Mouse (Mus musculus): ENCODE measurements at regions not wholly inside any gene's neighbourhood (a gene's known extent, or its start where the extent isn't known, plus 50 kb on each side); places are given as distances from the start of the nearest gene placed in this dataset.

DNA sequence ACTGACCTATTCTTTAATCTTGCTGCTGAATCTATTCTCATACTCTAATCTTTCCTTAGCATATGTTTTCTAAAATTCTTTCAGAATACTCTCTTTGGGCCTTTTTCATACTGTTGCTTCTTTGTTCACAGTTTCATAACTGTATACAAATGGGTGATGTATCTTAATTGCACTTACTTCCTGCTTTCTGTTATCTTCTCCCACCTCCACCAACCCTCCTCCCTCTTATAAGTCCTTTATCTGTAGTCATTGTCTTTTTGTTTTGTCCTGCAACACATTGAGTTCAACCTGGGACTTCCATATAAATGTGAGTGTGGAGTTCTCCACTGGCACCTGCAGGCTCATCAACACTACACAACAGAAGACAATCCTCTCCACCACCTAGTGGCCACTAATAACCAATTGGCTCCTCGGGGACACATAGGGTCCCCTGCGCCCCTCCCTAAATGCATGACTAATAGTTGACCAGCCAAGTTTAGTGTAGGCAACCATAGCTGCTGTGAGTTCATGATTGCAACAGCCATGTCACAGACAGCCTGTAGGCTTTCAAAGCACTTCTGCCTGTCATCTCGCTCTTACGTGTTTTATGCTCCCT is 337.2 kb downstream of the Klf5 start:
- H3K4me1 ChIP-seq (ENCODE audit: control insufficient read depth, insufficient read depth, low read length): no peaks in the 10 kb centered on the region
- WGBS: 88% methylated on average over 4 of the region's 4 CpGs
- TF ChIP-seq CTCF (IDR thresholded peaks at IDR 0.05; ENCODE audit: insufficient read depth, low read length) (no peak), POLR2A (IDR thresholded peaks at IDR 0.05; ENCODE audit: borderline replicate concordance, extremely low read depth, low read depth, low read length) (no peak)

DNA sequence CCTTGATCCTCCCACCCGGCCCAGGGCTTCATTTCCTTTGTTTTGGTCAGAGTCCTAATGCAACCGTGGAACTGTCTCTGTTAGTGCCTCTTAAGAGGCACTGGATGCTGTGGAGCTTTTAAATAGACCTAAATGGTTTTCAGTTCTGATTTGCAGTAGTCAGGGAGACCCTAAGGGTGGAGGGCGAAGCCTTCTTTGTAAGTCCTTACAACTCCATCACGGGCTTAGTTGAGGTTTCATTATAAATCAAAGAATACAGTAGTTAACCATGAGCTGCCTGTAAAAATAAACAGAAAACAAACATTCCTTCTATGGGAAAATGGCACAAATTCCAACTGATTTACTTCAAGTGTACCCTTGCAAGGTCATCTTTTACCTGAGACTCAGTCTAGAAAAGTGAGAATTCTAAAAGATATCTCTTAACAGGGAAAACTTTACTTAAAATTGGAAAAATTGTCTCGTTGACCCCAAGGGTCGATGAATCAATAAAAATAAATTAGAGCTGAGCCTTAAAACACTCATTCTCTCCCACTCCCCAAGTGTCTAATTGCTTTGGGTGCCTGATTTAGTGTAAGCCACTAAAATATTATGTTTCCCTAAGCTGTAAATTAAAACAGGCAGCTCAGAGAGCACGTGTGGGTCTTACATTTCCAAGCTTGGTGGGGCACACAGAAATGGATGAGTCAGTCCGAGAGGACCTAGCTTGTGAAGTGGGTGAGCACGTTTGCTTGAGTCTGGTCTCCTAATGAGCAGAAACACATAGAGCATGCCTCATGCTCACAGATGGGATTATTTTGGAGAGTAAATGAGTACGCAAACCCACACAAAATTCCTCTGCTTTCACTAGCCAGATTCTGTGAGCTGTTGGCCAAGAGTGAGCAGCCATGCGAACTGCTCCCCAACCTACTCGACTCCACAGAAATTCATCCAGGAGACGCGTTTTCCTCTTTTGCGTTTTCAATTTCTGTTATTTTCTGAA is 343.3 kb downstream of the Klf5 start:
- WGBS: 80% methylated on average over 15 of the region's 15 CpGs
- no peak for DNase-seq
- Histone ChIP-seq H3K4me3 (replicated peaks; ENCODE audit: extremely low read depth, low read depth, low read length) (no peak overlapping the region), H3K4me1 (ENCODE audit: control insufficient read depth, insufficient read depth, low read length) (no peaks in the 10 kb centered on the region)
- TF ChIP-seq CTCF (IDR thresholded peaks at IDR 0.05; ENCODE audit: insufficient read depth, low read length) (no peak), POLR2A (IDR thresholded peaks at IDR 0.05; ENCODE audit: borderline replicate concordance, extremely low read depth, low read depth, low read length) (no peak)

More for the DNA sequence above, 337.2 kb downstream of the Klf5 start:
- no peak for DNase-seq
- H3K4me3 ChIP-seq (replicated peaks; ENCODE audit: extremely low read depth, low read depth, low read length): no peak overlapping the region

DNA sequence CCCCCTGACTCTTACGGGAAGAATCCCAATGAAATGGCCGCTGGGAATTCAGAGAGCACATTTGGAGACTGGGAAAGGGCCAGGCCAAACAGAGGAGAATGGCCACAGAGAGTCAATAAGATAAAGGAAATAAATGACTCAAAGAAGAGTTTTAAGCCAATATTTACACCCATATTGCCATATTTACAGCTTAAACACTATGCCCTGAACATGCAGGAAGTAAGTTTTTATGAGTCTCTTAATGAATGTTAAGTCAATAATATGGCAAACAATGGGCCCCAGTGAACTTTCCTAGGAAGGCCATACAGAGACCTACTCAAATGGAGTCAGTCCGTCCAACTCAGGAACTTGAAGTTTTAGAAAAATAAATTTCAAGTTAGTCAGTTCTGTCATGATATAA is 347.8 kb downstream of the Klf5 start:
- no peak for DNase-seq
- Histone ChIP-seq H3K4me3 (replicated peaks; ENCODE audit: extremely low read depth, low read depth, low read length) (no peak overlapping the region), H3K4me1 (ENCODE audit: control insufficient read depth, insufficient read depth, low read length) (no peaks in the 10 kb centered on the region)
- TF ChIP-seq POLR2A (IDR thresholded peaks at IDR 0.05; ENCODE audit: borderline replicate concordance, extremely low read depth, low read depth, low read length): no peak
- no peak for TF ChIP-seq CTCF (IDR thresholded peaks at IDR 0.05; ENCODE audit: insufficient read depth, low read length)
- 55% methylated on average over 3 of the region's 3 CpGs for WGBS

GRCm38 (mm10) chr14:99674399-99674798 is 375.9 kb downstream of the Klf5 start:
- no peak overlapping the region for H3K4me3 ChIP-seq (replicated peaks; ENCODE audit: extremely low read depth, low read depth, low read length)
- WGBS: 41% methylated on average over 3 of the region's 3 CpGs
- TF ChIP-seq POLR2A (IDR thresholded peaks at IDR 0.05; ENCODE audit: borderline replicate concordance, extremely low read depth, low read depth, low read length) (no peak), CTCF (IDR thresholded peaks at IDR 0.05; ENCODE audit: insufficient read depth, low read length) (no peak)
- DNase-seq: no peak
- H3K4me1 ChIP-seq (ENCODE audit: control insufficient read depth, insufficient read depth, low read length): no peaks in the 10 kb centered on the region

- Histone ChIP-seq H3K4me1 (ENCODE audit: control insufficient read depth, insufficient read depth, low read length) (no peaks in the 10 kb centered on the region), H3K4me3 (replicated peaks; ENCODE audit: extremely low read depth, low read depth, low read length) (no peak overlapping the region)
- no peak for DNase-seq
- WGBS: 72% methylated on average over 8 of the region's 8 CpGs
- TF ChIP-seq CTCF (IDR thresholded peaks at IDR 0.05; ENCODE audit: insufficient read depth, low read length) (no peak), POLR2A (IDR thresholded peaks at IDR 0.05; ENCODE audit: borderline replicate concordance, extremely low read depth, low read depth, low read length) (no peak)
Observed at GRCm38 (mm10) chr14:99687062-99687806, 388.7 kb downstream of the Klf5 start.

- 55% methylated on average over 4 of the region's 4 CpGs for WGBS
- no peak for DNase-seq
- TF ChIP-seq CTCF (IDR thresholded peaks at IDR 0.05; ENCODE audit: insufficient read depth, low read length) (no peak), POLR2A (IDR thresholded peaks at IDR 0.05; ENCODE audit: borderline replicate concordance, extremely low read depth, low read depth, low read length) (no peak)
- no peaks in the 10 kb centered on the region for H3K4me1 ChIP-seq (ENCODE audit: control insufficient read depth, insufficient read depth, low read length)
- no peak overlapping the region for H3K4me3 ChIP-seq (replicated peaks; ENCODE audit: extremely low read depth, low read depth, low read length)
Observed at GRCm38 (mm10) chr14:99688415-99688814, 389.9 kb downstream of the Klf5 start.

DNA sequence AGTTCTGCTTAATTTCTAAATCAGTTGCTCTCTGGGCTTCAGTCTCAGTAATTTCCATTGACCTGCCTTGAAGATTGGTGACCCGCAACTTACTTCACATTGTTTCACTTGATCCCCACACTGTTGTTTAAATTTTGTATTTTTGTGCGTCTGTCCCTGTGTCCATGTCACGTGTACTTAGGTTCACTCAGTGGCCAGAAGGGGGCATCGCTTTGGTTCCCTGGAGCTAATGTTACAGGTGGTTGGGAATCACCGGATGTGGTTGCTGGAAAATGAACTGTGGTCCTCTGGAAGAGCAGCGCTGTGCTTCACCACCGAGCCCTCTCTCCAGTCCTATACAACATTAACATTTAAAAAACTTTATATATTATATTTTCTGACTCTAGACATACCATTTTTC is 397.8 kb downstream of the Klf5 start:
- H3K4me1 ChIP-seq (ENCODE audit: control insufficient read depth, insufficient read depth, low read length): no peaks in the 10 kb centered on the region
- no peak for DNase-seq
- TF ChIP-seq CTCF (IDR thresholded peaks at IDR 0.05; ENCODE audit: insufficient read depth, low read length): no peak
- TF ChIP-seq POLR2A (IDR thresholded peaks at IDR 0.05; ENCODE audit: borderline replicate concordance, extremely low read depth, low read depth, low read length): no peak
- no peak overlapping the region for H3K4me3 ChIP-seq (replicated peaks; ENCODE audit: extremely low read depth, low read depth, low read length)
- WGBS: 91% methylated on average over 7 of the region's 7 CpGs

GRCm38 (mm10) chr14:99699545-99699944 is 401.1 kb downstream of the Klf5 start:
- no peak for TF ChIP-seq CTCF (IDR thresholded peaks at IDR 0.05; ENCODE audit: insufficient read depth, low read length)
- Histone ChIP-seq H3K4me3 (replicated peaks; ENCODE audit: extremely low read depth, low read depth, low read length) (no peak overlapping the region), H3K4me1 (ENCODE audit: control insufficient read depth, insufficient read depth, low read length) (no peaks in the 10 kb centered on the region)
- 68% methylated on average over 2 of the region's 2 CpGs for WGBS
- no peak for DNase-seq

GRCm38 (mm10) chr14:99706004-99706403 is 407.5 kb downstream of the Klf5 start:
- Histone ChIP-seq H3K4me1 (ENCODE audit: control insufficient read depth, insufficient read depth, low read length) (no peaks in the 10 kb centered on the region), H3K4me3 (replicated peaks; ENCODE audit: extremely low read depth, low read depth, low read length) (no peak overlapping the region)
- 39% methylated on average over 10 of the region's 10 CpGs for WGBS
- TF ChIP-seq CTCF (IDR thresholded peaks at IDR 0.05; ENCODE audit: insufficient read depth, low read length) (no peak), POLR2A (IDR thresholded peaks at IDR 0.05; ENCODE audit: borderline replicate concordance, extremely low read depth, low read depth, low read length) (no peak)
- peak; percentile 15 for DNase-seq

Data from lung, adult 2 months (tissue).